Comparison of ENCODE assay signal across 8 mouse cellular contexts in the genomic region with DNA sequence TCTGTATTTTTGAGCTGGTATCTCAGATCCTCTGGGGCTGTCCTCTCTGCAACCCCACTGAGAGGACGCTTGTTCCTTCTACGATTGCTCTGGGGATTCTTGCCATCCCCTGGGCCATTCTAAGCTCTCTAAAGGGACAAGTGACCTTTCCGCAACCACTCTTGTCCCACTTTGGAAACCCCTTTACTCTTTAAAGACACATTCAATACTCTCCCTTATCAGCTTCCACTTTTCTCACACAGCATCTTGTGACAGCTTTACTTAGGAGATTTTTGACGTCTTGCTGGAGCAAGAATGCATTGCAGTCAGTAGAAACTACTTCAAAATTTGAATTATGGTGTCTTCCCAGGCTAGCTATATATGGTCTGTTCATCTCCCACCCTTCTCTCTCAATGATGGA. TPM values are rescaled to one million over a fixed set of nuclear protein-coding genes. Genes with fewer than 3 reads are reported as not detected.
DNase-seq lines count a peak whose midpoint lies in the region; ATAC-seq and TF ChIP-seq lines count a peak whose summit lies in the region.

Gene Snap47 (minus strand): TSS at position 101 of the 400 bp plus-strand sequence.

- peak within 1 kb of the TSS; percentile 88 for H3K9ac ChIP-seq in midbrain, embryonic 16.5 days (ENCODE audit: low read depth, low read length)

- H3K4me3 ChIP-seq in layer of hippocampus, adult 2 months: peak within 1 kb of the TSS; percentile 97
- peak within 1 kb of the TSS; percentile 84 for H3K4me3 ChIP-seq in midbrain, embryonic 16.5 days (ENCODE audit: low read depth, low read length)

- 74% methylated on average over 4 of the region's 4 CpGs for WGBS in midbrain, embryonic 16.5 days

- peak within 1 kb of the TSS; percentile 94 for H3K27ac ChIP-seq in layer of hippocampus, adult 2 months
- peak within 1 kb of the TSS; percentile 85 for H3K27ac ChIP-seq in midbrain, embryonic 16.5 days (ENCODE audit: low read length)

- peaks cover 24% of the 10 kb centered on the region for H3K4me1 ChIP-seq in midbrain, embryonic 16.5 days (ENCODE audit: control insufficient read depth, insufficient read depth, low read length)

- peak within 1 kb of the TSS; percentile 87 for H3K4me2 ChIP-seq in midbrain, embryonic 16.5 days (ENCODE audit: low read length)

- TF ChIP-seq CTCF in layer of hippocampus, adult 2 months (conservative IDR thresholded peaks at IDR 0.05): no peak

- no peaks in the 10 kb centered on the region for H3K9me3 ChIP-seq in midbrain, embryonic 16.5 days (replicated peaks; ENCODE audit: control insufficient read depth, low read length, poor library complexity, severe bottlenecking)

- no peaks in the 10 kb centered on the region for H3K27me3 ChIP-seq in midbrain, embryonic 16.5 days (ENCODE audit: control insufficient read depth, insufficient read depth, low read depth, low read length)

- peaks cover 19% of the 10 kb centered on the region for H3K36me3 ChIP-seq in midbrain, embryonic 16.5 days (ENCODE audit: control insufficient read depth, insufficient read depth, low read length)

- DNase-seq in layer of hippocampus, adult 2 months (ENCODE audit: low spot score in 2 of 2): no peak
- DNase-seq in layer of hippocampus, adult 9-11 months: no peak
- DNase-seq in adrenal gland, postnatal 25 days: no peak
- DNase-seq in gastrocnemius, postnatal 4 days (ENCODE audit: low spot score in 2 of 2): no peak
- DNase-seq in layer of hippocampus, postnatal 10 days (ENCODE audit: low spot score in 2 of 2): no peak
- DNase-seq in right cerebral cortex, adult 2 months (ENCODE audit: low spot score in 2 of 2): no peak
- no peak for DNase-seq in kidney, postnatal 14 days

- ATAC-seq in midbrain, embryonic 16.5 days: no peak

RNA-seq across cellular contexts. Expression of gene Snap47, which starts in this region (rescaled TPM):
- 100 to 1,000 TPM; 341 to 356 TPM for total RNA-seq in layer of hippocampus, adult 2 months (2021)
- total RNA-seq in adrenal gland, postnatal 25 days (2021): 74.2 and 87.8 TPM in 2 replicates
- 10 to 100 TPM; 34.8 to 40.9 TPM for total RNA-seq in gastrocnemius, postnatal 4 days (2021)
- total RNA-seq in layer of hippocampus, postnatal 10 days (2021): 100 to 1,000 TPM; 307 to 329 TPM
- polyA plus RNA-seq in midbrain, embryonic 16.5 days (2015; fragmentation: Nextera tagmentation; extraction: Ambion mirVana): 557 and 614 TPM in 2 replicates
